Mouse (Mus musculus): Measurements from ENCODE around the gene Olfr1394.
"Not testable (repeated sequence)": the region's sequence is repeated elsewhere in the genome, so short reads cannot be mapped to it uniquely, and the experiment has no call there.

Gene Olfr1394

DNA sequence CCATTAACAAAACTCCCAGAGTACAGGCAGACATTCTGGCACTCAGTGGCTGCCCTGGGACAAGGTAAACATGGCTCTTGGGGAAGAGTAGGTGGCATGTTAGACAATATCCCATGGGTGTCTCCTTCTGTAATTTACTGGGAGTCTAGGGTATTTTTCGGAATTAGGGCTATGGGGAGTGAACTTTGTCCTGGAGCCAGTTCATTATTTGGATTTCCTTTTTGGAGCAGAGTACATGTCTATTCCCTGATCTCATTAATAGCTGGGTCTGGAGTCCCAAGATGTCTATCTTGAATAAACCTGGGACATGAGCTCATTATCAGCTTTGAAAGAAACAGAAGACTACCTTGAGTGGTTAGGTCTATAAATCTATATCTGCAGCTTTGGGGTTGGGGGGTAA, at the start of gene Olfr1394:
TSS of gene Olfr1394 (plus strand) at position 301 of the 400 bp plus-strand sequence.
- no peak for DNase-seq (ENCODE audit: low spot score in 2 of 2)

DNA sequence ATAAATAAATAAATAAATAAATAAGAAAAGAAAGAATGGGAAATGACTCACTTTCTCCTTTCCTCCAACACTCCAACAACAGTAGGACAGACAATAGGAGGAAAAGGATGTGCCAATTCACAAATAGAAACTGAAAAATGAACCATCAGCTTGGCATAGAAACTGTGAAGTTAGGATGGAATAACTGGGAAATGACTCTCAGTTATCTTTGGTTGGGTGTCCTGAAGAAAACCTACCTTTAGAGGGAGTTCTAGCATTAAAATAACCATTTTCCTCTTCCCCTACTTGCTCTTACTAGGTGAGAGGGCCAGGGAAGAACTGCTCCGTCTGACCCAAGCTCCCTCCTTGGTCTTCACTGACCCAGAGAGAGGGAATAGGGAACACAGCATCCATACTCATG, 48.4 kb upstream of the Olfr1394 start:
- DNase-seq (ENCODE audit: low spot score in 2 of 2): no peak

DNA sequence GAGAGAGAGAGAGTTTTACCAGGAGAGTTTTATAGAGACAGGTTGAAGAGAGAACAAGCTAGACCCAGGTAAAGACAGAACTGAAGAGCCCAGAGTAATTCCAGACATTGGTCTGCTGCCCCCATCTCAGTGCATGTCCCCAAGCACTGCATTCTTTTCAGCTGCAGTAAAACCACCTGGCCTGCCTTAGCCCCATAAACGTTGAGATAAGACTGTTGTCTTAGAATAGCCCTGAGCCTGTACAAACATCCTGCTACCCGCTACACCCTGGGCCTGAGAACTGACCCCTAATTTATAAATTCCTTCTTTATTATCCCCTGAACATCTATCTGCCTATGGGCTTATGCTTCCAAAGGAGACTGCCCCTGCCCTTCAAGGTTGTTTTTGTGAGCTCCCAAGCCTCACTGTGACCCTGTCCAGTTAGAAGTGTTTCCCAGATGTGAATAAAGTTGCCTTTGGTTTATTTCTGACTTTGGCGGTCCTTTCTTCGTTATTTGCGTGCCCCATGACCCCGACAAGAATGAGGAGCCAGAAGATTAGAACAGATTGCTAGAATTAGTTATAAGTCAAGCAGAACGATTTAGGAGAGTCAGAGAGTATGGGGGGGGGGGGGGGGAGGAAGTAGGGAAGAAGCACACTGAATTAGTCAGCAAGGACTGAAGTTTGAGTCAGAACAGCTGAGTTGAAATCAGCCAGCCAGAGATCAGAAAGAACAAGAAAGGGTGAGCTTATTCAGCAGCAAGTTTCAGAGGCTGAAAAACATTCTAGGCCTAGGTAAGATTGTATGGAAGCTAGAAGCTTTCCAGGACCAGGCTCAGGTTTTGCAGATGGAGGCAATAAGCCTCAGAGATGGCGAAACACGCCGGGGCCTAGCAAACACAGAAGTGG, 46.3 kb upstream of the Olfr1394 start:
- DNase-seq (ENCODE audit: low spot score in 2 of 2): no peak

DNA sequence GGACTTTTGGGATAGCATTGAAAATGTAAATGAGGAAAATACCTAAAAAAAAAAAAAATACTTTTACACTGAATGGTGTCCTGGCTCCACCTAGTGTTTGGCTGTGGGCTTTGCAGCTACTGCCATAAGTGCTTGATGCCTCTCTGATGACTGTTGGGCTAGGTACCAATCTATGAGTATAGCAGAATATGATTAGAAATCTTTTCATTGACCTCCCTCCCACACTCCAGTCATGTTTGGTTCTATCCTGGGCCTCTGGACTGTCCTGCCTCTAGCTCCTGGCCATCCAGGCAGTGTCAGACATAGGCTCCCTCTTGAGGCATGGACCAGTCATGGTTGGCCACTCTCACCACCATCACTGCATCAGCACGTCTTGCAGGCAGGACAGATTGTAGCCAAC, 45.3 kb upstream of the Olfr1394 start:
- no peak for DNase-seq (ENCODE audit: low spot score in 2 of 2)

DNA sequence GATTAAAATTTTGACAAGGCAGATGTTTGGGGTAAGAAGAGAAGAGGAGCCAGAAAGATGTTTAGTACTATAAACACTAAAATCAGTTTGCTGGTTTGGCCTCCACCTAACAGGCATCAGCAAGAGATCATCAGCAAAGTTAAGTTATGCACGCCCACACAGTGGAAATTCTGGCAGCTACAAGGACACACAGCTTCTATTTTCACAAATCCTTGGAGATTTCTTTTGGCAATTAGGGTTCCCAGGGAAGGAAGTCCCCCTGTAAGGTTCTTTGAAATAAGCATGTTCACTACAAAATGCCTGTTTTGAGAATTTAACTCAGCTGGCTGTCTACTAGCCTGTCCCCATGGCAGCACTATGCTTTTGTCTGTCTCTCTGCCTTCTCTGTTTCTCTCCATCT, 43.2 kb upstream of the Olfr1394 start:
- no peak for DNase-seq (ENCODE audit: low spot score in 2 of 2)

DNA sequence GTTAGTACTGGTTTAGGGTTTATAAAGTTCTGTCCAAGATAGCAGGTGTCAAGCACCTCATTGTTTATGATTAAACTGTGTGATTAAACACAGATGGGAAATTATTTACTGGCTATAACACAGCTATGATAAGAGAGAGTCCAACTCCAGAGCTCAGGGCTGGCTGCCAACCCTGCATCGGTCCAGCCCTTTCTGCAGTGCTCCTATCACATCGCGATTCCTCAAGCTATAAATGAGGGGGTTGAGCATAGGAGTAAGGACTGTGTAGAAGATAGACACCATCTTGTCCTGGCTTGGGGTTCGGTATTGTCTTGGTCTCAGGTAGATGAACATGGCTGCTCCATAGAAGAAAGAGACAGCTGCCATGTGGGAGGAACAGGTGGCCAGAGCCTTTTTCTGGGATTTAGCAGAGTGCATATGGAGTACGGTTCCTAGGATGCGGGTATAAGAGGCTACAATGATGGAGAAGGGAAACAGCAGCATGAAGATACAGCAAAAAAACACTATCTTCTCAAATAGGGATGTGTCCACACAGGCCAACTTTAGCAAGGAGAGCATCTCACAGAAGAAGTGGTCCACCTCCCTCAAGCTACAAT, 41.5 kb upstream of the Olfr1394 start:
- no peak for DNase-seq (ENCODE audit: low spot score in 2 of 2)

DNA sequence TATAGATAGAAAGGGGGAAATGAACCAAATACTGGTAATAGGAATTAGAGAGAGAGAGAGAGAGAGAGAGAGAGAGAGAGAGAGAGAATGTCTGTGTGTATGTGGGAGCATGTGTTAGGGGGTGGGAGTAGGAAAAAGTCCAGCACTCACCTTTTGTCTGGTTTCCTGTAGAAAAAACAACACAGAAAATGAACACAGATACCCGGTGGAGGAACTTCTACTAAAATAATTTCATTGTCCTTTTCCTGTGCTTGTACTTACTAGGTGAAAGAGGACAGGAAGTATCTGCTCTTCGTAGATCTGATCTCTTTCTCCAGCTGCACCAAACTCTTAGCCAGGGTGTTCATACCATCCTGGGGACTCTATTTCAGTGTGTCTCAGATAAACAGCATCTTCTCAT, 40.0 kb upstream of the Olfr1394 start:
- DNase-seq (ENCODE audit: low spot score in 2 of 2): no peak

DNA sequence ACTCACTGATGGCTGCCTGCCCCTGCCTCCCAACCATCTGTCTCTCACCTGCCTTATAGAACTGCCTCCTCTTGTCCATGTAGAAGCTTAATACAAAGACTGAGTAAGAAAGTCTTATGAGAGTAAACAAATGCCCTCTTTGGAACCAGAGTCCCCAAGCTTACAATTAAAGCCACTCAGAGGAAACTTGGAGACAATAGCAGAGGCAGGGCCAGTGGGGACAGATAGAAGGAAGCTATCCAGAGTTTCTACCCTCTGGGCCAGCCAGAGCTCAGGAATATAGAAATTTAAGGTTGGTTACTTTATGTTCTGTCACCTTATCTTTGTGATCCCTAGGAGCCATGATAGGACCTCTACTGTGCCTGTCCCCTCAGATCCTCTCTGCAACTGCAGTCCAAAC, 39.4 kb upstream of the Olfr1394 start, which contains the start of gene Olfr1396:
TSS of gene Olfr1396 (minus strand) at position 101 of the 400 bp plus-strand sequence.
- DNase-seq (ENCODE audit: low spot score in 2 of 2): no peak

DNA sequence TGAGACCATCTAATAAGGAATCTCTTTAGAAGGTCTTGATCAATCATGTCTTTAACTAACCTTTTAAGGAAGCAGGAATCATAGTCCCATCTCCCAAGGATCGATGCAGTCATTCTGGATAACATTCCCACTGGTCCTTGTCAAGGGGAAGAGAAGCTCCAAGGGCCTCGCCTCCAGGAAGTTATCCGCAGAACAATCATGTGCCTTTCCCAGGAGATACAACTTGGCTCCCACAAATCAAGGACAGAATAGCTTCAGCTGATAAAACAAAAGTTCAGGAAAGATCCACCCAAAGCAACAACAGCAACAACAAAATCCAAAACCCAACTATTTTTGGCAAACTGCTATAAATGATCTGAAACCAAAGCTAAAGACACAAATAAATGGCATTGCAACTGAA, 34.5 kb upstream of the Olfr1394 start:
- no peak for DNase-seq (ENCODE audit: low spot score in 2 of 2)

DNA sequence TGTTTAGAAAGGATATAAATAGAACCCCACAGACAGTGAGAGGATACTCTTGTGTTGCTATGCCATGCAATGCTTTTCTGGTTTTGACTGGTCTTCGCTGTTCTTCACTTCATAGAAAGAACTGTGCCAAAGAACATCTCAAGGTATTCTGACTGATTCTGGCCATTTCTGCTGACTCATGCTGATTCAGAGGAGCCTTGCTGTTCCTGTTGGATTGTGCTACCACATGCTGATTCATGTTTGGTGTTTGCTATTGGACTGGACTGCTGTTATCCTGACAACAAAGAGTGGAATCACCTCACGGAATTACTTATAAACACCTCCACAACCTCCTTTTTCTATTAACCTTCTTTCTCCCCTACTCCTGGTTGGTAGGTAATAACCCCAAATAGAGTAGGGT, 30.0 kb upstream of the Olfr1394 start:
- DNase-seq (ENCODE audit: low spot score in 2 of 2): no peak

DNA sequence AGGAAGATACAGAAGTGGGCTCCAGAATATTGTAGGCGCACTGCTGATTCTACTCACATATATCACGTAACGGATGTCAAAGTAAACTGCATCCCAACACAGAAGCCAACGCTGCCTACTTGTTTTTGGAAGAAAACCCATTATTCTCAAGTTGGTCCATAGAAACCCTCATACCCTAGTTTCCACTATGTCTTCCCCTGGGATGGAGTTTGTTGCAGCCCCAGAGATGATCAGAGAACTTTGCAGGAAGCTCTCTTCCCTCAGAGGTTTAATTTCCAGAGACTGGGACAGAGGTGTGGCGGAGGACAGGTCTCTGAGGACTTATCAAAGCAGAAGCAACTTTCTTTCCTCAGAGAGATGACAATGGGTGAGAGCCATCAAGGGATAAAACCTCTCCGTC, 12.2 kb upstream of the Olfr1394 start, which contains the start of gene Olfr1395:
TSS of gene Olfr1395 (plus strand) at position 301 of the 400 bp plus-strand sequence.
- DNase-seq (ENCODE audit: low spot score in 2 of 2): no peak

DNA sequence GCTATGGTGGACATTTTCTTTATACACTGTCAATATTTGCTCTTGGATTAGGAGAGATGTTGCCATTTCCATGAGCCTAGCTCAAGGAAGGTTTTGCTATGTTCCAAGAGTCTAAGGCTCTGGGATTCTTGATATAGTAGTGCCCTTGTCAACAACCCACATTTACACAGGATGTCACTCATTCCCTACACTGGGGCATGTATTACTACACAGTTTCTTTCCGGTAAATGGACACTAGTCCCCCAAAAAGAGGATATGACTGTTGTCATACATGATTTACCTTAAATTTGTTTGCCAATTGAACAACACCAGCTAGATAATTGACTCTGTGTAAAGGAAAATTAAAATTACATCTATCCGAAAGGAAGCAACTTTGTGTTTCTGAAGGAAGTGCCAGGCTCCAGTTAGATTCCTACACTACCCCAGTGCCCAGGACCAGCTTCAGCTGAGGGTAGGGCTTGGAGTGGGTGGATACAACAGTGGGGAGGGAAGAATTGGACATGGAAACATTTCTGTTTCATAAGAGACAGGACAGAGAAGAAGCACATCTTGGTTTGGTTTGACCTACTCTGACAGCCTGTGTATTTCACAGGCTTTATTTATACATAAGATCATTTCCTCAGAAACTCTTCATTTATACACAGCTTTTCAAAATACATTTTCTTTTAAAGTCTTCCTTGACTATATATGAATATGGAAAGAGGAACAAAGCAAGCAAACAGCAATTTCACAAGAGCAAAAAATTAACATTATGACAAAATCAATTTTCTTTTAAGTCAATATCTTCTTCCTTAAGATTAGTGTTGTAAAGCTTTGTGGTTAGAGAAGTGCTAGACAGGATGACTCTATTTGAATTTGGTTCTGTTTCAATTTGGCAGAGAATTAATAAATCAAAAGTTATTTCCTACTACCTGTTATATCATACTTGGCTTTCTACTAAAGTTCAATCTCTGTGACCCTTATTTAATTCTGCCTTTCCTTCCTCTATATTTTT, 2.9 kb downstream of the Olfr1394 start:
- no peak for DNase-seq (ENCODE audit: low spot score in 2 of 2)

DNA sequence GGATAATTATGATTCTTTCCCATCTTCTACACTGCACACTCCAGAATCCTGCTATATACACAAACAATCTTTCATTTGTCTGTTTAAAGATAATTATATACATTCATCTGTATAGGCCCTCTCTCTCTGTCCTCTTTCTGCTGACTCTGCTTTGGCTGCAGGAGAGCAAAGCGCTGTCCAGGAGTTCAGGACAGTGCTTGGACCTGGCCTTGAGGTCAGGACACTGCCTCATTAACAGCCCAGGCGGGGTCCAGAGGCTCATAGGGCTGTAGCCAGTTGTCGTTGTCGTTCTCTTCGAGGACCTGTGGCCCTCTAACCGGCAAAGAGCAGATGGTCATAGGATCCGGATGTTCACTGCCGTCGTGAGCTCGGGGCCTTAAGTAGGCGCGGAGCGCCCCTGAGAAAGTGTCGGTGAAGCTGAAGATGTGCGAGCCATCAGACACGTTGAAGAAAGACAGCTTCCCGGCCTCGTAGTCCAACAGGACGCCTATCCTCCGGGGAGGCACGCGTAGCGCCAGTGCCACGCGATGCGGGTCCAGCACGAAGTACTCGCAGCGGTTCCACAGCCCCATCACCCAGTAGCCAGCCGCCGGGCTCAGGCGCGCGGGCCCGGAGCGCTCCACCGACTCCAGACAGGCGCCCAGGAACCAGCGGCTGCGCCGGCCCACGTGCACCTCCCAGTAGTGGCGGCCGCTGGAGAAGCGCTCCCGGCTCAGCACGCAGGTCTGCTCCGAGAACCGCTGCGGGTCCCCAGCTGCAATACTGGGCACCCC, 14.8 kb downstream of the Olfr1394 start:
- DNase-seq (ENCODE audit: low spot score in 2 of 2): no peak

DNA sequence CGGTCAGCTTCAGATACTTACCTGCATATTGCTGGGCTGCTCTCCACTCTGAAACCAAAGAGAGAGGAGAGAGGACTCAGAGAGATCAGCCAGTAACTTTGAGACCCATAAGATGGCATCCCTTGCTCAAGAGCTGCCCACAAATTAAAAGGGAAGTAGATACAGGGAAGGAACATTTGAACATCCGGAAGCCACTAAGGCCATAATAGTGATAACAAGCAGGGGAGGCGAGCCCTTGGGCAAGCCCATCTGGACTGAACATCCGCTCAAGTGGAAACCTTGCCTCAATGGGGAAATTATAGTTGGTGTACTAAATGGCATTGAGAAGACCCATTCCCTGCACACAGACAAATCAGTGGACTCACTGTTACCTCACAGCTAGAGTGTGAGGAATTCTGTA, 16.4 kb downstream of the Olfr1394 start:
- no peak for DNase-seq (ENCODE audit: low spot score in 2 of 2)

DNA sequence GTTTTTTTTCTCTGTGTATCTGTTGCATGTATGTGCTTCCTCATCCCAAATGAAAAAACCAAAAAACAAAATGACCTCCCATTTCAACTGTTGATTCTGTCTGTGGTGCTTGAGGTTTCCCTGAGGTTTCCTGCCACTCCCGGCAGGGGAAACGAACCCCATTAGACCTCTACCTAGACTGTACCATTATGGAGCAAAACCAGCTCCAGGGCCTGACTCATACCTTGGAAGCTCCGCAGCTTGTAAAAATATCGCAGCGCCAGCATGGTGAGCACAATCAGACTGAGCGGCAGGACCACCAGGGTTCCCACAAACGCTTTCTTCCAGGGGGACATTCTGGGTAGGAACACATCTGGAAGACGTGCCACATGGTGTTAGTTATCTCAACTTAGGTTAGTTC, 21.2 kb downstream of the Olfr1394 start:
- no peak for DNase-seq (ENCODE audit: low spot score in 2 of 2)

DNA sequence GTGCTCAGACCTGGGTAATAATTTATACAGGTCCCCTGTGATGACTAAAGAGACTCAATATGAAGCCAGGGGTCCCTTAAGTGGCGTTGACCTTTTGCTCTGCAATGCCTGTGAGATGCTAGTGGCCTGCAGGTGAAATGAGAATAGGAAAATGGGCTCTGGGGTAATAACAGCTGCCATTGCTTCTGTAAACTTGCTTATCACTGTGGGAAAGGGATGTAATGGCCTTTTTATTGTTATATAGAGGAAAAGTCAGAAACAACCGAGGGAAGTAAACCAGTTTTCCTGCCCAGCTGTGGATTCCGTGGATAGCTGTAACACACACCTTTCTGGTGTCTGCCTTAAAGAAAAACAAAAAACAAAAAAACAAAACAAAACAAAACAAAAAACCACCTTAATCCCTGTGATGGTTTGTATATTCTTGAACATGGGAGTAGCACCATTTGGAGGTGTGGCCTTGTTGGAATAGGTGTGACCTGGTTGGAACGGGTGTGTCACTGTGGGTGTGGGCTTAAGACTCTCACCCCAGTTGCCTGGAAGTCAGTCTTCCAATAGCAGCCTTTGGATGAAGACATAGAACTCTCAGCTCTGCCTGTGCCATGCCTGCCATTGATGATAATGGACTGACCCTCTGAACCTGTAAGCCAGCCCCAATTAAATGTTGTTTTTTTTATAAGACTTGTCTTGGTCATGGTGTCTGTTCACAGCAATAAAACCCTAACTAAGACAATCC, 22.0 kb downstream of the Olfr1394 start:
- DNase-seq (ENCODE audit: low spot score in 2 of 2): not testable (repeated sequence)

DNA sequence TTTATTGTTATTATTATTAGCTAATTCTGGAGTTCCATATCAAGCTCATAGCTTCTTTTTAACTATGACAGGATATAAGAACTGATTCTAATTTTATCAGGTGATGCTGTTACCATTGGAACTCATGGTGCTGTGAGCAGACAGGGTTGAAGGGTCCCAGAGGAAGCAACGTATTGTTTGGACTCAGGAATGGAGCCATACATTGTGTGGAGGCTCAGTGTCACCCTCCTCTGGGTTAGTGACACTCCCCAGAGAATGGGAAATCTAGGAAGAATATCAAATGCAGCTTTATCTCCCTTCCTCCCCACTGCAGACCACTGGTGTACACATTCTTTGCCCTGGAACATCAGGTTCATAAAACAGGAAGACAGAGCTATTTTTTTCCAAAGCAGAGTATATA, 29.0 kb downstream of the Olfr1394 start:
- no peak for DNase-seq (ENCODE audit: low spot score in 2 of 2)

DNA sequence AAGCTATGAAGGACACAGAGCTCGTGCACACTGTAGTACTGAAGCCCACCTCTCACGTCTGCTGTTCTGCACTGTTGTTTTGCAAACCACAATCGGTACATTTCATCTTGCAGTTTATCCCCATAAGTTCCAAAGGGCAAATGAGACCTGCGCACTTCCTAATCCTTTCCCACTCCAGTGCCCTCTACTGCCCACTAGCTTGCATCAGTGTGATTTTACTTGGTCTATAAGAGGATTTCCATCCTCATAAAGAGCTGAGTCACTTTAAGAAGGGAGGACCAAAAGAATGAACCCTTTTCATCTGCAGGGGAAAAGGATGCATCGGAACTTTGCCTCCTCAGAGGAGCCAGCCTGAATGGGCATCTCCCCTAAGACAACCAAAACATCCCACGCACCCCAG, 32.3 kb downstream of the Olfr1394 start:
- DNase-seq (ENCODE audit: low spot score in 2 of 2): no peak

DNA sequence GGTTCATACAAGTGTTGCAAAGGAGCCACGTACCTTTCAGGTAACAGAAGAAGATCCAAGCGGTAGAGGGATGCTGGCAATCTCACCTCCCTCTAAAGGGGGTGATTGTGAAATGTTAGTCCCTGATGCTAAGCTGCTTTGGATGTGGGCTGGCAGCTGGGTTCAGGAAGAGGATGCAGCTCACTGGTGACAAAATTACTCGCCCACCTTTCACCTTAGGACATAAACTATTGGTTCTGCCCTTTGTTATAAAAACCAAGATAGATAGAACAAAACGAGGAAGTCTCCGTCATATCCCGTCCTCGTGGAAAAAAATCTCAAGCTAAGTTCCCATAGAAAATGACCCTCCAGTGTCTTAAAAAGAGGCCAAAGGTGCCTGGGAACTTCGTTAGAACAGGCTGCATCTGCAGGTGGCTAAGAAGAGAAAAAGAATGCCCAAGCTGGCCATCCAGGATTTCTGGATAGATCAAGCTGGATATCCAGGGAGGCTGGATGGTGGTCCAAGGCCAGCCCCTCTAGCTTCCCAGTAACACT, 32.8 kb downstream of the Olfr1394 start, which contains the start of gene Btnl9:
TSS of gene Btnl9 (minus strand) at position 205 of the 534 bp plus-strand sequence.
- DNase-seq (ENCODE audit: low spot score in 2 of 2): no peak

DNA sequence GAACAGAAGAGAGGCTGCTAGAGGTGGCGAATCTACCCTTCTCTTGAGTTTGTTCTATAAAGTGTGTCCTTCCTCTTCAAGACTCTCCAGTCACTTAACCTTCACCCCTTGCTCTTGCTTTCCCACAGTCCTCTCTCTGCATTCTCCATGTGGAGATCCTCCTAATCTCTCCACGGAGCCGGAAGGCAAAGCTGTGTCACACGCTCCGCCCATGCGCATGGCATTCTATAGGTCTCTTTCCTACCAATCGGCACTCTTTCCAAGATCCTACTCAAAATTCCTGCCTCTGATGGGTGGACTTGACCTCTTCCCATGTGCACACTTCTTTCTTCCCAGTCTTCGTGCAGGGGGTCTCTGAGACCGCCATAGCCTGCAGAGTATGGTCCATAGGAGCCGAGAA, 33.5 kb downstream of the Olfr1394 start:
- DNase-seq (ENCODE audit: low spot score in 2 of 2): no peak

Measured in urinary bladder, adult 18-20 months (tissue).